Mouse (Mus musculus) cerebellum, adult 9-11 months (tissue): Measurements from ENCODE around the gene Xndc1.
"Not testable (repeated sequence)": the region's sequence is repeated elsewhere in the genome, so short reads cannot be mapped to it uniquely, and the experiment has no call there.

Source experiments
- DNase-seq: peaks from one replicate; pipeline ENCODE4 v3.0.0; 2022

Gene Xndc1

DNA sequence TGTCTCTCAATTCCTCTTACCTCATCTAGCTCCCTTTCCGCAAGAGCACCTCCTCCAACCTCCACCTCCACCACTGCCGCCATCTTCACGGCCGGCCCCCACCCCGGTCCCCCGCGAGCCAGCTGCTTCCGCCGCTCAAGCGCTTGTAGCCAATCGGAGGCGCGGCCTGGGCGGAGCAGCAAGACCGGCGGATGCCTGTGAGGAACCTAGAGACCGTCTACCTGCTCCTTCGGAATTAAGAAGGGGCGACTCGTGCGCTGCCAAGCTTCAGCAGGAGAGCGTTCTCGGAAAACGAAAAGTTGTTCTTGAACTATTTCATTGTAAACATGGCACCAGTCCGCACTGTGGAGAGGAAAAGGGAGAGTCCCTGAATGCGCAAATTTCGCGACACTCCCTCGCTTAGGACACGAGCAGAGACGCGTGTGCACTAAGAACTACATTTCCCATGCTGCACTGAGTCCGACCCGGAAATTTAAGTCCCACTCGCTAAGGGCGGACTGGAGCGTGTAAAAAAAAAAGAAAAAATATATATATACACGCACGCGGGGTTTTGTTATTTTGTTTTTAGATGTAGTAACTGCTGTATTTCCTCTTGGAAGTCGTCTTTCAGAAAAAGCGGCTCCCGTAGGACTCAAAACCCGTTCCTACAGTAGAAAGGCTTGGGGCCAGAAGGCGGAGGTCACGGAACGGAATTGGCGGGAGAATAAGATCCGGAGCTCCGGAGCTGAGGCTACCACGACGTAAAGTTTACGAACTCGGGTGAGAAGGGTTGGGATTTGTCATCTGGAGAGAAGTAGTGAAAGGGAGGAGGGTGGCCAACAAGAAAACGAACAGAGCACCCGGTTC, at the start of gene Xndc1, which contains the start of the genes Rnf121 and Xntrpc:
Gene Xndc1 (plus strand): TSS at position 466 of the 846 bp plus-strand sequence.
Gene Rnf121 (minus strand): TSS at position 424 of the 846 bp plus-strand sequence.
Gene Xntrpc (plus strand): TSS at position 668 of the 846 bp plus-strand sequence.
- DNase-seq: peak; percentile 93

DNA sequence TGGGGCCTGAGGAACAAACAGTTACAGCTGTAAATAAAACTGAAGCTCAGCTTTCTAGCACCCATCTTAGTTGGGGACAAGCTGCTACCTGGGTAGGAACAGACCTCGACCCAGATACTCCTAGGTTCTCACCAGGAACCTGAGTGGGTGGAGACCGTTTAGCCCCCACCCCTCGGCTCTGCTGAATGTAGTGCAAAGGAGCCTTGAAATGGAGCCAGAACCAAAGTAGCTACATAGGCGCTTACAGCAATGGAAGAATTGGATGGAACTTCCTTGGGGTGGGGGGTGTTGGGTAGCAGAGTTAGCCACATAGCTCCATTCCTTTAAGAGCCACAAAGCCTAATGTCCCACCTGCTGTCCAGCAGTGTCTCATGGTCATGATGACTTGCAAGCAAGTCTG, 48.4 kb upstream of the Xndc1 start:
- no peak for DNase-seq

DNA sequence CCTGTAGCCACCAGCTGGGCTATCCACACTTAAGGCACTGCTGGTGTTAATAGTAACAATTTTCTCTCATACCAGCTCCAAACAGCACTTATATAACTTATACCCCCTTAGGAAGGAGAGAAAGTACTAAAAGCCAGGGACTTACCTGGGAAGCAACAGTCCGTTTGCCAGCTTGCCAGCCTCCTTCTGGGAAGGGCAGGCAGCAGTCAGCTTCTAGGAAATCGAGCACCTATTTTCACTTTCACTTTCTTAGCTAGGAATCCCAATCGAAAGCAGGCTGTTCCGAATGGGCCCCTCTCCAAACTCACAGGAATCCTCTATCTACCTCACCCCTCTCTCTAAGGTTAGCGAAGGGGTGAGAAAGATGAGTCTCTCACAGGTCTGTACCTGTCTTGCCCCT, 47.9 kb upstream of the Xndc1 start:
- DNase-seq: no peak

DNA sequence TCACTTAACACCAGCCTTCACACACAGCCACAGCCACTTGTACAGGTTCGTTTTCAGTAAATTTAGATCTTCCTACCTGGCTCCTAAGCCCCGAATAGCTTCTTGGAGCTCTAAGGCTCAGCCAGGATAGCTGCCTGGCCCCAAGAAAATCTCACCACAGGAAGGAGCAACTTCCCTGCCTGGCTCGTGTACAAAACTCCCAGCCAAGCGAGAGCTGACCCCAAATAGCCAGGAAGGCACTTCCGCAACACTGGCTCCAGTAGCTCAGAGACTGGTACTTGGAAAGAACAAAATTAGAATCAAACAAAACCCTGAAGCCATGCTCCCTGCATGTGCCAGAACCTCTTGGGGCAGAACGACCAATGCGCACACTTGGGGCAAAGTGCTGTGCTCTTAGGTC, 47.3 kb upstream of the Xndc1 start:
- DNase-seq: no peak

DNA sequence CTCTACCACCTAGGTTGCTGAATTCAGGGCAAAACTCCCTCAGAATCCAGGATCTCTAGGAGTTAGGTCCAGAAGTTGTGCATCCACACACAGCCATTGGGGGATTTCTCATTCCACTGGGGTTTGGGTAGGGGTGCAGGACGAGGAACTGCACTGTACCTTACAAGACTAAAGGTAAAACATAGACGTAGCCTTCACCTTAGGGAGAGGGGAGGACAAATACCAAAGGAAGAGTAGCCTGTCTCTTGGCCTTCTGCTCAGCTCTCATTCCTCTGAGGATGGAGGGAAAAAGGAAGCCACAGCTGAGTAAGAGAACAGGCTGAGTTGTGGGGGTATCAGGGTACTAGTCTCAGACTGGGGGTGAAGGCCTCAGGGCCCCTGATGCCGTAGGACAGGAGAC, 46.7 kb upstream of the Xndc1 start, which contains the start of gene Il18bp:
Gene Il18bp (minus strand): TSS at position 101 of the 400 bp plus-strand sequence.
- DNase-seq: no peak

DNA sequence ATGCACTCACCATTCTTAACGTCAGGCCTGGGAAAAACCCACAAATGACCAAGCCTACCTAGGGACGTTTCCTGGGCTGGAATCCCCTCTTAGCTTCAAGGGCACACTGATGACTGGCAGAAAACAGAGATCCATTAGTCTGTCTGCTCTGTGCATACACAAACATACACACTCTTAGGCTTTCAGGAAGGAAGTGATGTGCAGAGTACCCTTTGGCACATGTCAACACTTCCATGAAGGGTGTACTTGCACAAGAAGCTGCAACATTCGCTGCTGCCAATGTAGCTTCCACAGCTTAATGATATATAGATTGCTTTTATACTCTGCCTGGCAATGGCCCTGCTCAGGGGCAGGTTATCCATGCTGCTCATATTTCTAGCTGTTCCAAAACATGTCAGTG, 45.9 kb upstream of the Xndc1 start:
- DNase-seq: no peak

DNA sequence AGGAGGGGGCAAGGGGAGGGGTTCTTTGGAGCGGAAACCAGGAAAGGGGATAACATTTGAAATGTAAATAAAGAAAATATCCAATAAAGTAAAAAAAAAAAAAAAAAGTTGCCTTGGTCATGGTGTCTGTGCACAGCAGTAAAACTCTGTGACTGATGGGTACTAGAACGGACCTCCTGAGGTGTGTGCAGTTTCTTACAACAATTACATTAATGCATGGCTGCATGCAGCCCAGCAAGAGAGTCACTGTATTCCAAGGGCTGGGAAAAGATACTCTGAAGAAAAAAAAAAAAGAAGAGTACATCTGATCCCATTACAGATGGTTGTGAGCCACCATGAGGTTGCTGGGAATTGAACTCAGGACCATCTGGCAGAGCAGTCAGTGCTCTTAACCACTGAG, 44.4 kb upstream of the Xndc1 start:
- DNase-seq: not testable (repeated sequence)

DNA sequence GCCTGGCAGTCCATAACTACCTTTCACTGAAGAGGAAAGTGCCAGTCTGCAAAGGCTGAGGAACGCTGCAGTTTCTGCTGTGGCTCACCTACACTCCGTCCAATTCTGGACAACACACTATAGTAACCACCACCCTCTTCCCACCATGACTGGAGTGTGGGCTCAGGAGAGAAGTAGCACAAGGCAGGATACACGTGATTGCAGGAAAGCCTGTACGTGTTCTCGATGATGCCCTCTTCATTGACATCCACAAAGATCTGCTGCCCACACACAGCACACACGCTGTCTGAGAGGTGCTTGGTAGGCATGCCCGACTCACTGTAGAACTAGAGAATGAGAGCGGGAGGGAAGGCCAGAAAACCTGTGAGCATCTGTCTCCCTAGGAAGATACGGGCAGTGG, 41.5 kb upstream of the Xndc1 start:
- DNase-seq: no peak

DNA sequence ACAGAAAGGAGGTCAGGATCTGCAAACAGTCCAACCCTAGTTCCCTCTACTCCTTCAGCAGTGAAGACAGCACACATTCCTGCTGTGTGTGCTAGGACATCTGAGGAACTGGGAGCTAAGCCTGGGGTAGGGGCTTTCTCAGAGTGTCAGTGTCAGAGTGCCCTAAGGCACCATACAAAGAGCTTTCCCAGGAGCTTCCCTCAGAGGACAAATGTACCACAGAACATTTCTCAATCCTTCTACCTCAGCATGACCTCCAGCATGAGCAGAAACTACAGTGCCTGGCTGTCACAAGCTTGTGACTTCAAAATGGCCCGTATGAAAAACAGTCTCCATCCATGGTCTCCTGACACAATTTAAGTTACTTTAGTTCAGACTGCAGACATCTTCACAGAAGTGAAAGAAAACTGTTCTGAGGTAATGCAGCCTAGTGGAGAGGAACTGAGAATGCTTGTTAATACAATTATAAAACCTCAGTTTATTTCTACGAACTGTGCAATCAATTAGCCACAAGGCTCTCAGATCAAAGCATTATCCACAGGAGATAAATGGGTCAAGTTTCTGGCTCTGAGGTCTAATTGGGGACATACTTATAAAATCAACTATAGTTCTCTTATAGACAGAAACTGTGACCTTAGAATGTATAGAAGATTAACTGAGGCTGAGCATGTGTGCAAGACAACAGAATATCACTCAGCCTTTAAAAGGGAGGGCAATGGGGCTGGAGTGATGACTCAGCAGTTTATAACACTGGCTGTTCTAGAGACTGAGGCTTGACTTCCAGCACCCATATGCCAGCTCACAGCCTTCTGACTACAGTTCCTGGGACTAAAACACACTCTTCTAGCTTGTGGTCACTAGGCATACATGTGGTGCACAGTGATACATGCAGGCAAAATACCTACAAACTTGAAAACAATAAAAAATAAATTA, 39.9 kb upstream of the Xndc1 start:
- no peak for DNase-seq

DNA sequence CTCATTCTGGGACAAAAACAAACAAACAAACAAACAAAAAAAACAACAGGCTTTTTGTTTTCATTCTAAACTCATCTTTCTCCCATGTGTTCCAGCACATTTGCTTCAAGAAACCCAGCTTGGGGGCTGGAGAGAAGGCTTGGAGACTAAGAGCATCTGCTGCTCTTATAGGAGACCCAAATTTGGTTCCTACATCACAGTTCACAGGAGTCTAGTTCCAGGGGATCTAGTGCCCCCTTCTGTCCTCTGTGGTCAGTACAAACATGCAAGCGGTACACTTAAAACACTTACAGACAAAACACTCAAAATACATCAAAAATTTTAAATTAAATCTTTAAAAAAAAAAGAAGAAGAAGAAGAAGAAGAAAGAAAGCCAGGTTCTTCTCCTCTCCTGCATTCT, 30.4 kb upstream of the Xndc1 start:
- peak; percentile 23 for DNase-seq

DNA sequence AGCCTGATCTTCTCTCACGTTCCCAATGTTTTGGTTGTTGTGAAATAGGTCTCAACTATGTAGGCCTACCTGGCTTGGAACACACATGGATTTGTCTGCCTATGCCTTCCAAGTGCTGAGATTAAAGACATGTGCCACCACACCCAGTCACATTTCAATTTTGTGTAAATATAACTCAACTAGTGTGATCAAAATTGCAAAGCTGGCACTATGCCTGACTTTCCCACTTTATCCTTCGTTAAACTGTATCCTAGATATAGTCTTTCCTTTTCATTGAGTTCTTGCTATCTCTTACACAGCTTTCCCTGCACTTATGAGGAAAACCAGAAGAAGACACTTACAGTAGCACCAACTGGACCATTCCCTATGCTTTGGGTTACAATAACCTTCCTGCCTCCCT, 29.8 kb upstream of the Xndc1 start:
- DNase-seq: no peak

DNA sequence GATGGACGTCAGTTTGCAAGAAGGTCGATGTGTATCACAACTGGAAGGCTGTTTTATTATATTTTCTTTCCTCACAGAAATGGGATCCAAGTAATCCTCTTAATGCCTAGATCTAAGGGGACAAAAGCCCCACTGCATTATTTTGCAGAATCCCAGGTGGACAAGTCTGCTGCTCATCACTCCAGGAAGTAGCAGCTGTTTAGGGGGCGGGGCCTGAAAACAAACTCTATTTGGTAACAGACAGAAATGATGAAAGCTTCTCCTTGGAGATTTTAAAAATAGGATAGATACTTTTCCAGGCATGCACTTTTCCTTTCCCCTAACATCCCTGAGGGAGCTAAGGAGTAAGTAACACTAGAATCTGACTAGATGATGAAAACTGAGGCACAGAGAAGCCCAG, 28.0 kb upstream of the Xndc1 start:
- no peak for DNase-seq

DNA sequence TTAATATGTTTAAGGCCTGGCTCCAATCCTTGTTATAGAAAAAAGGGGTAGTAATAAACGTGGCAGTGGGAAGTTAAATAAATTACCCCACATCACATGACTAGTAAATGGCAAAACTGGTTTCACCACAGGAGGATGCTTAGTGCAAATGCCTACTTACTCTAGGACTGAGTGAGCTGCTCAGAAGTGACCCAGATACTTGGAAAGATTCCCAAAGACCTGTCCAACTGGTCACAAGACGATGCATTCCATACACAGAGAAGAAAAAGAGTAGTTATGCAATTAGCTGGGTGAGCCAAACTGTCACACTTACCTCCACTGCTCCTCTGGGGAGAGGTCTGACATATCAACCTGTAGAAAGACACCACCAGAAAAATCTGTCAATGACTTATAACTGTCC, 23.0 kb upstream of the Xndc1 start:
- no peak for DNase-seq

DNA sequence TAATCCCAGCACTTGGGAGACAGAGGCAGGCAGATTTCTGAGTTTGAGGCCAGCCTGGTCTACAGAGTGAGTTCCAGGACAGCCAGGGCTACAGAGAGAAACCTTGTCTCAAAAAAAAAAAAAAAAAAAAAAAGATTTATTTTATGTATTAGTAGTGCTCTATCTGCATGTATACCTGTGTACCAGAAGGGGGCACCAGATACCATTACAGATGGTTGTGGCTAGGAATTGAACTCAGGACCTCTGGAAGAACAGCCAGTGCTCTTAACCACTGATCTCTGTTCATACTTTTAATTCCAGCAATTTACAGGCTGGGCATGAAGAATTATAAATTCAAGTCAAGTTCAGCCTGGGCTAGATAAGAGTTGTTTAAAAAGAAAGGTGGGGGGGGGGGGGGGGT, 16.8 kb upstream of the Xndc1 start:
- DNase-seq: not testable (repeated sequence)

DNA sequence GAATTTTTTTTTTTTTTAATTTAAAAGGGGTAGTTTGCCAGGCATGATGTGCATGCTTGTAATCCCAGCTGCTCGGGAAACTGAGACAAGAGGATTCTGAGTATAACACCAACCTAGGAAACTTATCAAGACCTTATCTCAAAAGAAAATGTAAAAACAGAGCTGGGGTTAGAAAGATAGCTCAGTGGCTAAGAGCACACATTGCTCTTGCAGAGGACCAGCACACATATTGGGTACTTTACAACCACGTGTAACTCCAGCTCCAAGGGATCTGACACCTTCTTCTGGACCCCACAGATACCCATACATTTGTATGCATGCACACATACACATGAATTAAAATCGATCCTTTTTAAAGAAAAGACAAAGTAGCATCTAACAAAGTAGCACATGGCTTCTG, 4.0 kb upstream of the Xndc1 start:
- no peak for DNase-seq

DNA sequence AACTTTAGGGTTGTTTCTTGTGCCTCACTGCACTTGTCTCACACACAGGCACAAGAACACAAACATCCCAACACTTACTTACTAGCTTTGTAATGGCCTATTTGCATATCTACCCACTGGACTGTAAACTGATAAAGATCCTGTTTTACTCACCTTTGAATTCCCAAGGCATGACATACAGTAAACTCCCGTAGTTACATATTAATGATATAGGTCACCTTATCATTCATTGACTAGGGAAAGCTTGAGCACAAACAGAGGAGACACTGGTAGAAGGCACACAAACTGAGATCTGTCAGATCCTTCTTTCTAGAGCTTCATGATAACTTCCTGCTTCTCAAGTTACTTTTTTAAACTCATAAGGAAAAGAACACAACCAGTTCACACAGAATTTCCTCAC, 3.1 kb upstream of the Xndc1 start:
- DNase-seq: no peak

DNA sequence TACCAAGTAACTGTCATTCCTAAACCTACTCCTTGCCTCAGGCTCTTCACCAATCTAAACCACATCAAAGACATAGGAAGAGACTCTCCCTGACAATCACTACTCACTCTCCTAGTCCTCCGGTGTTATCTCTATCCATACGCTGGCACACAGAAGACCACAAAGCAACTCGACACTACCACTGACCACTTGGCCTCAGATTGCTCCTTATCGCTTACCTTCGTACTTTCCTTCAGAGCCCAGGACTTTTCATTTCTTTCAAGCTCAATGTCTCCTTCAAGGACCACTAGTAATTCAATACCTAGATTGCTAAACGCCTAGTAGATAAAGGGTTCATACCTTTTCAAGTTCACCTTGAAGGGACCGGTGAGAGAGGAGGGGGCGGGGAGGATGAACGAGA, 1.4 kb upstream of the Xndc1 start:
- no peak for DNase-seq

DNA sequence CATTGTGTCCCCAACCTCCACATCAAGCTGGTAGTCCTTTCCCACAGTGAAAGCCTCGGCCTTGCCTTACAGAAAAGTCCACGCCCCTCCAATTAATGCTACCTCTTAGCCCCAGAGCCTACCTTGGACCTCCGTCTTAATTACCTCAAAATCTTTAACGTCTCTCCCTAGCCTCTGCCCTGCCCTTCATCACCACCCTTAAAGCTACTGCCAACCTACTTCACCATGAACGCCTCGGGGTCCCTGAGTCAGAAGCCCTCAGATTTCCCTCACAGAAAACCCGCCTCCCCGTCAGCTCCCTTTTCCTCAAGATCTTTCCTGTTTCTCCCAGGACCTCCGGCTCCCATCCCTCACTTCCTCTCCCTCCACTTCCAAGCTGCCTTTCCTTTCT, 661 bp upstream of the Xndc1 start:
- no peak for DNase-seq

DNA sequence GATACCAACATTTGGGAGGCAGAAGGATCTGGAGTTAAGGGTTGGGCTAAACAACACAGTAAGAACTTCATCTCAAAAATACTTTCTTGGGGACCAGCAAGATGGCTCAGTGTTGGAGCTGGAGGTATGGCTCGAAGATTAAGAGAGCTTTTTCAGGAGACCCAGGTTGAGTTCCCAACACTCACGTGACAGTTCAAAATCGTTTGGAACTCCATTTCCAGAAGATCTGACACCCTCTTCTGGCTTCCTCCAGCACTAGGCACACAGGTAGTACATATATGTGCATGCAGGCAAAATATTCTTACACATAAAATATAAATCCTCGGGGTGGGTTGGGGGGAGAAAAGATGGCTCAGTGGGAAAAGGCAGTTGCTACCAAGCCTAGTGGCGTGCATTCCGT, 1.1 kb downstream of the Xndc1 start:
- no peak for DNase-seq

DNA sequence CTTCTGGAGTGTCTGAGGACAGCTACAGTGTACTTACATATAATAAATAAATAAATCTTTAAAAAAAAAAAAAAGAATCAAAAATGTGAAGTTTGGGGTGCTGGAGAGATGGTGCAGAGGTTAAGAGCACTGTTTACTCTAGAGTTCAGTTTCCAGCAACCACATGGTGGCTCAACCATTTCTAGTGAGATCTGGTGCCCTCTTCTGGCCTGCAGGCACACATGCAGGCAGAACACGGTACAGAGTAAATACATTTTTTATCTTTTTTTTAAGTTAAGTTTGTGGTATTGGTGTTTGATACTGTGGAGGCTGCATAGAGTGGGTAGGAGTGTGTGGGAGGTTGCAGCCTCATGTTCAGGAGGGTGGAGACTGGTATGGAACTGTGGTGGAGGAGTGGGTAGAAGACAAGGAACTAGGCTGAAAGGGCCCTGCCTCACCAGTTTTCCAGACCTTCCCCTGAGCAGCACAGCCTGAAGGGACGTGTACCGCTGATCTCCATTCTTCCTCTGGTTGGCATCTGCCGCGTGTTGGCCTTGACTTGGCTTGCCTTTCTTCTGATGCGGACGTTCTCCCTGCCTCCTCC, 11.5 kb downstream of the Xndc1 start:
- no peak for DNase-seq

DNA sequence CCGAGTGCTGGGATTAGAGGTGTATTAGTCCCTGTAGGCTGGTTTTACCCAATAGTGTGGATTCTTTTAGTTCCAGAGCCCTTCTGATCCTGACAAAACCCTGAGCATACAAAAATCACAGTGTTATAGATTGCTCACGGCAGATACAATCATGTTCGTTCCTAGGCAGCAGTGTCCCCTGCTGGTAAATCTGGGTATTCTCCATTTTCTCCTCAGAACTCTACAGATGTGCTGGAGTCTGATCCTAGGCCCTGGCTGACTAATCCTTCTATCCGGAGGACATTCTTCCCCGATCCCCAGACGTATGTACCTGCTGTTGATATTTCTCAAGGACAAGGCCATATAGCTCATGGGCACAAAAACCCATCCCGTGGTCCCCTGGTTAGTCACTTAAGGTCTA, 13.2 kb downstream of the Xndc1 start:
- no peak for DNase-seq

DNA sequence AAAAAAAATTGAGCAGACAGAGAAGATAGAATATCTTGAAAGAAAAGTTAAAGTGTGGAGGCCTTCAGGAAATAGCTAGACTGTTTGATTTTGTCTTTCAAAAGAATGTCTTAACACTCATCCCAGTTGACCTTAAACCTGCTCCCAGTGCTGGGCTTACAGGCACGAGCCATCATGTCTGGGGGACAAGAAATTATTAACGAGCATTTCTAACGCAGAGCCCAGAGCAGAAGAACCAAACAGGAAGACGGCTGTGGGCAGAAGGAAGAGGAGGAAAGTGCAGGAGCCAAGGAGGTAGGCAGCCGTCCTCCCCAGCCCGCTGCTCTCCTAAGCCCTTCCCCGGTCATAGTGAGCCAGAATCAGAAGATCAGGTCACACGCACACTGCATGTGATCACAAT, 15.0 kb downstream of the Xndc1 start:
- DNase-seq: no peak

DNA sequence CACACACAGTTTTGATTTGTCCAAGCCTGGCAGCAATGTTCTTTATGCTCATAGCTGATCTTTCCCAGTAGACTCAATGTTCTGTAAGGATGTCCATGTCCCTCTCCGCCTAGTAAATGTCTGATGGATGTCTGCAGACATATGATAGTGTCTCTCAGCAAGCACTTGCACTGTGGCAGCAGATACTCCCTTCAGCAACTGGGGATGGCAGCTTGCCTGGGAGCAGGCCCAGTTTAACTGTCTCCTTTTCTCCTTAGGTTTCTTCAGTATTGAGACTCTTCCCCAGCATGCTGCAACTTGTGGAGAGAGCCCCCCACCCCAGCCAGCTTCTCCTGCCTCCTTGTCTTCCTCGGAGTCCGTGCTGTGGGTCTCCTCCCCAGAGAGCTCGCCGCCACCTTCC, 16.5 kb downstream of the Xndc1 start:
- DNase-seq: no peak
